20 mouse cellular contexts compared by ENCODE assay signal in the genomic region with DNA sequence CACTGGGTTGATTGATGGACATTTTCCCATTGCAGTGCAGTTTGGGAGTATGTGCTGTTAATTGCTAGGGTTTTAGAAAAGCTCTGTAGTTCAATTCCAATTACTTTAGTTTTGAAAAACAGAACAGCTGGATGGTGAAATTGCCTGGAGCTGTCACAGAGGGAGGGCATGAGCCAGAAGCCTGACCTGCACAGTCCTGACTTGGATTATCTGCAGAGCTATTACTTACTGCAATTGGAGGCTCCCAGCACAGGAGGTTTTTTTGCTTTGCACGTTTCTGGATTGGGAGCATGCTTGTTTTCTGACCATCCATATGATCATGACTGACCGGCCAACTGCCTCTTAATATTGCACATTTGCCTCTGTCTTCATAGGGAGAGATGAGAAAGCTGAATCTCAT.
A peak's percentile ranks its signal among the peaks of the same experiment; 100 is the strongest.
DNase-seq lines count a peak whose midpoint lies in the region; ATAC-seq and TF ChIP-seq lines count a peak whose summit lies in the region.
"Had no signal": no experiment of that assay in that cellular context is flagged by ENCODE, and none has a peak within 500 bp of the region (broad histone marks: within the 10 kb centered on the region; RNA-seq: fewer than 3 reads in every experiment).

No protein-coding gene starts in this region.

- H3K36me3 ChIP-seq in forebrain, embryonic 12.5 days (replicated peaks): no peaks in the 10 kb centered on the region
- no peaks in the 10 kb centered on the region for H3K36me3 ChIP-seq in forebrain, embryonic 11.5 days (ENCODE audit: control insufficient read depth, insufficient read depth, low read length)
- H3K36me3 ChIP-seq in midbrain, embryonic 12.5 days: no peaks in the 10 kb centered on the region
- no peaks in the 10 kb centered on the region for H3K36me3 ChIP-seq in midbrain, embryonic 10.5 days
- H3K36me3 ChIP-seq in neural tube, embryonic 14.5 days (ENCODE audit: control insufficient read depth, insufficient read depth, low read length): no peaks in the 10 kb centered on the region
- H3K36me3 ChIP-seq: heart, embryonic 15.5 days; limb, embryonic 13.5 days; liver, embryonic 13.5 days had no signal

- no peaks in the 10 kb centered on the region for H3K27me3 ChIP-seq in forebrain, embryonic 12.5 days
- no peaks in the 10 kb centered on the region for H3K27me3 ChIP-seq in forebrain, embryonic 11.5 days (ENCODE audit: control insufficient read depth, insufficient read depth, low read length)
- no peaks in the 10 kb centered on the region for H3K27me3 ChIP-seq in midbrain, embryonic 12.5 days
- H3K27me3 ChIP-seq in midbrain, embryonic 10.5 days (ENCODE audit: low read depth, poor library complexity, severe bottlenecking): no peaks in the 10 kb centered on the region
- H3K27me3 ChIP-seq in neural tube, embryonic 14.5 days (ENCODE audit: control insufficient read depth, insufficient read depth, low read length): no peaks in the 10 kb centered on the region
- H3K27me3 ChIP-seq: forebrain, embryonic 13.5 days; heart, embryonic 15.5 days; limb, embryonic 13.5 days; liver, embryonic 13.5 days had no signal

- no peak overlapping the region for H3K4me3 ChIP-seq in forebrain, embryonic 12.5 days (replicated peaks)
- H3K4me3 ChIP-seq in forebrain, embryonic 11.5 days (ENCODE audit: low read depth, low read length): no peak overlapping the region
- no peak overlapping the region for H3K4me3 ChIP-seq in midbrain, embryonic 12.5 days
- H3K4me3 ChIP-seq in midbrain, embryonic 10.5 days: no peak overlapping the region
- H3K4me3 ChIP-seq in neural tube, embryonic 14.5 days (ENCODE audit: low read depth, low read length): no peak overlapping the region
- H3K4me3 ChIP-seq: forebrain, embryonic 13.5 days; heart, adult 2 months; heart, embryonic 15.5 days; limb, embryonic 13.5 days; liver, embryonic 13.5 days had no signal

- no peak for TF ChIP-seq CTCF in brain, embryonic 14.5 days (IDR thresholded peaks at IDR 0.05; ENCODE audit: borderline replicate concordance, extremely low read depth, insufficient read depth, insufficient read length)

- no peak overlapping the region for H3K4me2 ChIP-seq in forebrain, embryonic 12.5 days
- H3K4me2 ChIP-seq in forebrain, embryonic 11.5 days (ENCODE audit: low read depth, low read length, severe bottlenecking): no peak overlapping the region
- no peak overlapping the region for H3K4me2 ChIP-seq in midbrain, embryonic 12.5 days (replicated peaks)
- no peak overlapping the region for H3K4me2 ChIP-seq in neural tube, embryonic 14.5 days (ENCODE audit: low read depth, low read length)
- H3K4me2 ChIP-seq: forebrain, embryonic 13.5 days; heart, embryonic 15.5 days; limb, embryonic 13.5 days; liver, embryonic 13.5 days; lung, embryonic 14.5 days had no signal

- H3K9ac ChIP-seq in forebrain, embryonic 12.5 days: no peak overlapping the region
- no peak overlapping the region for H3K9ac ChIP-seq in forebrain, embryonic 11.5 days (ENCODE audit: low read length)
- no peak overlapping the region for H3K9ac ChIP-seq in midbrain, embryonic 12.5 days (replicated peaks)
- H3K9ac ChIP-seq in neural tube, embryonic 14.5 days (replicated peaks; ENCODE audit: low read depth, low read length): no peak overlapping the region
- H3K9ac ChIP-seq: forebrain, embryonic 13.5 days; heart, embryonic 15.5 days; limb, embryonic 13.5 days; liver, embryonic 13.5 days; lung, embryonic 14.5 days had no signal

- ATAC-seq in forebrain, embryonic 12.5 days (ENCODE audit: low FRiP score): peak; percentile 75
- ATAC-seq in forebrain, embryonic 11.5 days (replicated peaks; ENCODE audit: low FRiP score): no peak
- ATAC-seq in midbrain, embryonic 12.5 days (ENCODE audit: low FRiP score, low read depth): no peak
- ATAC-seq in neural tube, embryonic 14.5 days (ENCODE audit: low read depth): peak; percentile 70; the same call in 1 of the 2 replicates
- ATAC-seq: forebrain, embryonic 13.5 days; intestine, embryonic 16.5 days had no signal

- no peak for TF ChIP-seq POLR2A in brain, embryonic 14.5 days (IDR thresholded peaks at IDR 0.05; ENCODE audit: borderline replicate concordance, extremely low read depth, insufficient read depth, insufficient read length, poor library complexity, severe bottlenecking)

- DNase-seq in forebrain, embryonic 11.5 days (ENCODE audit: low spot score): no peak
- no peak for DNase-seq in midbrain, embryonic 10.5 days (ENCODE audit: low spot score)
- DNase-seq in brain, embryonic 14.5 days (ENCODE audit: low read depth): peak; percentile 45
- DNase-seq in kidney, postnatal 4 days: no peak
- DNase-seq: B cell, adult 2 months; cerebellum, adult 9-10 months; gastrocnemius, postnatal 25 days; heart, adult 2 months; heart, postnatal 4 days; liver, embryonic 13.5 days; lung, embryonic 14.5 days; lung, postnatal 36 days; thymus, adult 2 months had no signal

- peaks cover 3% of the 10 kb centered on the region; the same call in 1 of the 2 replicates for H3K4me1 ChIP-seq in forebrain, embryonic 12.5 days
- H3K4me1 ChIP-seq in forebrain, embryonic 11.5 days (replicated peaks; ENCODE audit: control insufficient read depth, insufficient read depth, low read length): 0 out of 2 replicates have a peak, but pooled peaks cover 4% of the 10 kb centered on the region
- 0 out of 2 replicates have a peak, but pooled peaks cover 4% of the 10 kb centered on the region for H3K4me1 ChIP-seq in midbrain, embryonic 12.5 days
- H3K4me1 ChIP-seq in midbrain, embryonic 10.5 days: no peaks in the 10 kb centered on the region
- peaks cover 8% of the 10 kb centered on the region; the same call in 1 of the 2 replicates for H3K4me1 ChIP-seq in neural tube, embryonic 14.5 days (ENCODE audit: control insufficient read depth, insufficient read depth, low read length)
- H3K4me1 ChIP-seq: forebrain, embryonic 13.5 days; heart, embryonic 15.5 days; limb, embryonic 13.5 days; liver, embryonic 13.5 days had no signal

- no peak overlapping the region for H3K27ac ChIP-seq in forebrain, embryonic 12.5 days
- no peak overlapping the region for H3K27ac ChIP-seq in forebrain, embryonic 11.5 days (ENCODE audit: low read depth, low read length)
- H3K27ac ChIP-seq in midbrain, embryonic 12.5 days (replicated peaks): peak overlapping the region; percentile 46; the same call in 1 of the 2 replicates
- H3K27ac ChIP-seq in midbrain, embryonic 10.5 days (replicated peaks): no peak overlapping the region
- no peak overlapping the region for H3K27ac ChIP-seq in neural tube, embryonic 14.5 days (ENCODE audit: low read depth, low read length)
- H3K27ac ChIP-seq: forebrain, embryonic 13.5 days; heart, adult 2 months; heart, embryonic 15.5 days; limb, embryonic 13.5 days; liver, embryonic 13.5 days had no signal

- WGBS in forebrain, embryonic 12.5 days: 66% methylated on average over 2 of the region's 2 CpGs
- 54% methylated on average over 2 of the region's 2 CpGs for WGBS in forebrain, embryonic 11.5 days
- 54% methylated on average over 2 of the region's 2 CpGs for WGBS in midbrain, embryonic 12.5 days
- whole genome bisulfite sequencing in midbrain, embryonic 10.5 days: 78% methylated on average over 2 of the region's 2 CpGs
- WGBS in neural tube, embryonic 14.5 days: 58% methylated on average over 2 of the region's 2 CpGs

- H3K9me3 ChIP-seq in forebrain, embryonic 12.5 days: no peaks in the 10 kb centered on the region
- H3K9me3 ChIP-seq in forebrain, embryonic 11.5 days (ENCODE audit: control insufficient read depth, low read length): no peaks in the 10 kb centered on the region
- no peaks in the 10 kb centered on the region for H3K9me3 ChIP-seq in midbrain, embryonic 12.5 days
- H3K9me3 ChIP-seq in midbrain, embryonic 10.5 days (replicated peaks): no peaks in the 10 kb centered on the region
- H3K9me3 ChIP-seq in neural tube, embryonic 14.5 days (ENCODE audit: control insufficient read depth, low read length): no peaks in the 10 kb centered on the region
- H3K9me3 ChIP-seq: forebrain, embryonic 13.5 days; heart, embryonic 15.5 days; limb, embryonic 13.5 days; liver, embryonic 13.5 days had no signal

Comparison
In these comparisons a context has a peak if more than half of its experiments do, and no peak if none do; other contexts are left out.
1. ATAC-seq: peak in forebrain, embryonic 12.5 days (single experiment) and neural tube, embryonic 14.5 days (single experiment); none in forebrain, embryonic 11.5 days (single experiment) and midbrain, embryonic 12.5 days (single experiment).